Mouse (Mus musculus): ENCODE measurements at regions not wholly inside any gene's neighbourhood (a gene's known extent, or its start where the extent isn't known, plus 50 kb on each side); places are given as distances from the start of the nearest gene placed in this dataset.

DNA sequence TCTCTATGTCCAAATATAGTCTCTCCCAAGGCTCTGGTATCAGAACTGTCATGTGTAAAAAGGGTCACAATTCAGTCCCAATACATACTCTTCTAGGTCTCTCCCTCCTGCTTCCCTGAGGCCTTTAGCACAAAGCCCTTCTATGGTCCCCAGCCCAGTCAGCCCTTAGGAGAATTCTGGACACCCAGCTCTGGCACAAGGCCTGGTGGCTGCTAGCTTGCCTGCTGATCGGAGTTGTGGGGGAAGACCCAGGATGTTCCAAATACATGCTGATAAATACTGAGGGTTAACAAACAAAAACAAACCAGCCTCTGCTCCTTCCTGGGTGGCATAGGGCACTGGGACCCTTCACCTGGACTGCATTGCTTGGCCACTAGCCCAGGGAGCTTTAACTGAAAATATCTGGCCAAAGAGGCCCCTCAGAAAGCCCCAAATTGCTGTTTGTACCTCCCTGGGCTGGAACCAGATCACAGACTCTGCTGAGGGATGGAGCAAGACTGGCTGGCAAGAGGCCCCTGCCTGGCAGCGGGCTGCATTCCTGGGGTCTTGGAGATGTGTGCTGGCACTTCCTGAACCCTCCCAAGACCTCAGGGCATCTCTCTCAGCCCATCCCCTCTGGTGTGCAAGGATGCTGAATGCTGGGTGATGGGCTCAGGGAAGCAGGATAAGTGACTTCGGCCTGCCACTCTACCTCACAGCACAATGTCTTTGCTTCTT is 114.3 kb downstream of the 1810010D01Rik start:
- no peak for DNase-seq (ENCODE audit: low read depth in 1 of 2, low spot score in 2 of 2)
- TF ChIP-seq CTCF (IDR thresholded peaks at IDR 0.05; ENCODE audit: extremely low read depth, insufficient read depth, insufficient read length, insufficient replicate concordance) (no peak), POLR2A (IDR thresholded peaks at IDR 0.05; ENCODE audit: low read depth, low read length) (no peak)
- no peak overlapping the region for H3K4me3 ChIP-seq (ENCODE audit: extremely low read depth, insufficient read depth, insufficient read length)
- no peaks in the 10 kb centered on the region for H3K27me3 ChIP-seq (ENCODE audit: control insufficient read depth, insufficient read depth, low read length)
- no peaks in the 10 kb centered on the region for H3K36me3 ChIP-seq (ENCODE audit: control insufficient read depth, insufficient read depth, low read length)
- WGBS = 86% methylated on average over 3 of the region's 3 CpGs
- no peak overlapping the region for H3K27ac ChIP-seq (ENCODE audit: insufficient read depth, low read length)
- no peaks in the 10 kb centered on the region; the same call in 1 of the 2 replicates for H3K4me1 ChIP-seq (ENCODE audit: control insufficient read depth, insufficient read depth, insufficient read length)

GRCm38 (mm10) chr7:145092392-145093176 is 115.3 kb downstream of the 1810010D01Rik start:
- no peaks in the 10 kb centered on the region; the same call in 1 of the 2 replicates for H3K4me1 ChIP-seq (ENCODE audit: control insufficient read depth, insufficient read depth, insufficient read length)
- no peaks in the 10 kb centered on the region for H3K27me3 ChIP-seq (ENCODE audit: control insufficient read depth, insufficient read depth, low read length)
- H3K4me3 ChIP-seq (ENCODE audit: extremely low read depth, insufficient read depth, insufficient read length) = no peak overlapping the region
- 68% methylated on average over 6 of the region's 6 CpGs for WGBS
- DNase-seq (ENCODE audit: low read depth in 1 of 2, low spot score in 2 of 2) = no peak
- no peak overlapping the region for H3K27ac ChIP-seq (ENCODE audit: insufficient read depth, low read length)
- H3K36me3 ChIP-seq (ENCODE audit: control insufficient read depth, insufficient read depth, low read length) = no peaks in the 10 kb centered on the region
- TF ChIP-seq POLR2A (IDR thresholded peaks at IDR 0.05; ENCODE audit: low read depth, low read length) (no peak), CTCF (IDR thresholded peaks at IDR 0.05; ENCODE audit: extremely low read depth, insufficient read depth, insufficient read length, insufficient replicate concordance) (no peak)

- no peak for DNase-seq (ENCODE audit: low read depth in 1 of 2, low spot score in 2 of 2)
- TF ChIP-seq CTCF (IDR thresholded peaks at IDR 0.05; ENCODE audit: extremely low read depth, insufficient read depth, insufficient read length, insufficient replicate concordance) = no peak
- no peak for TF ChIP-seq POLR2A (IDR thresholded peaks at IDR 0.05; ENCODE audit: low read depth, low read length)
- Histone ChIP-seq H3K4me3 (ENCODE audit: extremely low read depth, insufficient read depth, insufficient read length) (no peak overlapping the region), H3K27me3 (ENCODE audit: control insufficient read depth, insufficient read depth, low read length) (no peaks in the 10 kb centered on the region), H3K27ac (ENCODE audit: insufficient read depth, low read length) (no peak overlapping the region), H3K4me1 (ENCODE audit: control insufficient read depth, insufficient read depth, insufficient read length) (no peaks in the 10 kb centered on the region; the same call in 1 of the 2 replicates), H3K36me3 (ENCODE audit: control insufficient read depth, insufficient read depth, low read length) (no peaks in the 10 kb centered on the region)
- WGBS = 80% methylated on average over 4 of the region's 4 CpGs
These were observed 117.1 kb downstream of the 1810010D01Rik start for GRCm38 (mm10) chr7:145090849-145091248.

DNA sequence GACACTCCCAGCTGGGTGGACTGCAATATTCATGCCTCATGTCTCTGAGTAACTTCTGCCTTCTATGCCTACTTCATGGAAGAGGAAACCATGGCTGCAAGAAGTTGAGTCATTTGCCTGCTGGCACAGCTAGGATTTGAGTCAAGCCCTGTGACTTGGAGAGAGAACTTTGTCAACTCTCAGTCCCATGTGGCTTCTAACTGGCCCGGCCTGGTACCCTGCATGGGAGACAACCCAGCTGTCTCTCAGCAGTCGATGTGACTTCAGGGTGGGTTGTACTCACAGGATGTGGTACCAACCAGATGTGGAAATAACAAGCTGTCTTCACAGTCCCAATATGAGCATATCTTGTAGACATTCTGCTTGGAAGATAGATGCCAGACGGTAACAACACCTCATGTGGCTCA is 118.6 kb downstream of the 1810010D01Rik start:
- no peak overlapping the region for H3K27ac ChIP-seq (ENCODE audit: insufficient read depth, low read length)
- no peaks in the 10 kb centered on the region; the same call in 1 of the 2 replicates for H3K4me1 ChIP-seq (ENCODE audit: control insufficient read depth, insufficient read depth, insufficient read length)
- TF ChIP-seq CTCF (IDR thresholded peaks at IDR 0.05; ENCODE audit: extremely low read depth, insufficient read depth, insufficient read length, insufficient replicate concordance) = no peak
- TF ChIP-seq POLR2A (IDR thresholded peaks at IDR 0.05; ENCODE audit: low read depth, low read length) = no peak

DNA sequence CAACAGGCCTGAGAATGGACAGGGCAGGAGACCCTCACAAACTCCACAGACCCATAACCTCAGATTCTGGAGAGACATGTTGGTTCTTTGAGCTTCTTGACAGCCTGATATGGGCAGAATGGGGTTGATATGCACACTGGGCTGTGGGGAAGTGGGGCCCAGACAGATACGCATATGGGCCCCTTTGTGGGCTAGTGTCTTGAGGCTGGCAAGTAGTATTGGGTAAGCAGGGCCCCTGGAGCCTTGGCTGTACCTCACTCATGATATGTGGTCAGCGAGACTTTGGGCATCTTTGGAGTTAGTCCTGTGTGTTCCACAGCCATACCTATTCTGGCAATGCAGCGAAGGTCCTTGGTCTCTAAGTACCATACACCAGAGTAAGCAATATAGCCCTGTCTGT is 119.3 kb downstream of the 1810010D01Rik start:
- WGBS = 83% methylated on average over 3 of the region's 3 CpGs
- no peaks in the 10 kb centered on the region for H3K27me3 ChIP-seq (ENCODE audit: control insufficient read depth, insufficient read depth, low read length)
- TF ChIP-seq CTCF (IDR thresholded peaks at IDR 0.05; ENCODE audit: extremely low read depth, insufficient read depth, insufficient read length, insufficient replicate concordance) (no peak), POLR2A (IDR thresholded peaks at IDR 0.05; ENCODE audit: low read depth, low read length) (no peak)
- no peaks in the 10 kb centered on the region for H3K36me3 ChIP-seq (ENCODE audit: control insufficient read depth, insufficient read depth, low read length)
- no peaks in the 10 kb centered on the region; the same call in 1 of the 2 replicates for H3K4me1 ChIP-seq (ENCODE audit: control insufficient read depth, insufficient read depth, insufficient read length)
- H3K27ac ChIP-seq (ENCODE audit: insufficient read depth, low read length) = no peak overlapping the region
- no peak for DNase-seq (ENCODE audit: low read depth in 1 of 2, low spot score in 2 of 2)
- no peak overlapping the region for H3K4me3 ChIP-seq (ENCODE audit: extremely low read depth, insufficient read depth, insufficient read length)

More for the DNA sequence above, 118.6 kb downstream of the 1810010D01Rik start:
- Histone ChIP-seq H3K4me3 (ENCODE audit: extremely low read depth, insufficient read depth, insufficient read length) (no peak overlapping the region), H3K36me3 (ENCODE audit: control insufficient read depth, insufficient read depth, low read length) (no peaks in the 10 kb centered on the region), H3K27me3 (ENCODE audit: control insufficient read depth, insufficient read depth, low read length) (no peaks in the 10 kb centered on the region)
- DNase-seq (ENCODE audit: low read depth in 1 of 2, low spot score in 2 of 2) = no peak
- WGBS = 15% methylated on average over 3 of the region's 3 CpGs

DNA sequence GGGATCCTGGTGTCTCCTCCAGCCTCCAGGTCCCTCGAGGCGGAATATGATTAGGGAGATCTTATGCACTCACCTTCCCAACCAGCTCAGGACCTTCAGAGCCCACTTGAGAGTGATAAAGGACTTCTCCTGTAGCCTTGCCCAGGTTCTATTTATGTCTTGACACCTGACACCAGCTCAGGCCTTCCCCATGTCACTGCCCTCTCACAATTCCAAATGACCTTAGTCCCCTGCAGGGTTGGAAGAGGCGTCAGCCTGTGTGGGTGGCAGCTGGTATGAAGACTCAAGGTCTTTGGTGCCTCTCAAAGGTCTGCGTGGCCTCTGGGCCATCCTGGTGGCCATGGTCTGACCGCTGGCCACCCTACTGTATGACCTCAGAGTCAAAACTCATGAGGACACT is 120.1 kb downstream of the 1810010D01Rik start:
- no peak overlapping the region for H3K27ac ChIP-seq (ENCODE audit: insufficient read depth, low read length)
- H3K4me3 ChIP-seq (ENCODE audit: extremely low read depth, insufficient read depth, insufficient read length) = no peak overlapping the region
- no peaks in the 10 kb centered on the region; the same call in 1 of the 2 replicates for H3K4me1 ChIP-seq (ENCODE audit: control insufficient read depth, insufficient read depth, insufficient read length)
- no peaks in the 10 kb centered on the region for H3K36me3 ChIP-seq (ENCODE audit: control insufficient read depth, insufficient read depth, low read length)
- DNase-seq (ENCODE audit: low read depth in 1 of 2, low spot score in 2 of 2) = no peak
- H3K27me3 ChIP-seq (ENCODE audit: control insufficient read depth, insufficient read depth, low read length) = no peaks in the 10 kb centered on the region
- TF ChIP-seq POLR2A (IDR thresholded peaks at IDR 0.05; ENCODE audit: low read depth, low read length) (no peak), CTCF (IDR thresholded peaks at IDR 0.05; ENCODE audit: extremely low read depth, insufficient read depth, insufficient read length, insufficient replicate concordance) (no peak)
- WGBS = 86% methylated on average over 5 of the region's 5 CpGs
